Mouse (Mus musculus): Measurements from ENCODE around the gene Arhgap35.

The Arhgap35 gene

DNA sequence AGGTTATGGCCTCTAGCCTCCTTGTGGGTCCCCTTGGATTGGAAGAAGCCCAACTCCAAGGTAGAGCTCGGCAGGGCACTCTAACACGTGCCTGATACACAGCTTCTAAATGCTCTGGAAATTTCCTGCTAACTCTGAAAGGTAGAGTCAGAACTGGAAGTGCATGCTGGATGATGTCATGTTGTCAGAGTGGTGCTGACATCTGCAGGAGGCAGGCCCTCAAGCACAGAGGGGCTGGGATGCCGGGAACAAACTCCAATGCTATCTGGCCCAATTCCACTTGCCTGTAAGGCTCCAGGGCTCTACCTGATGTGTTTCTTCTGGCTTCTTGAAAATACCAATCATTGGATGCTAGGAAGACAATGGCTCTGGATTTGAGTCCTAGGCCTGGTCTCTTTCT is 89.3 kb downstream of the Arhgap35 start:
- DNase-seq (ENCODE audit: low spot score in 2 of 2) = peak; percentile 35 to 46

DNA sequence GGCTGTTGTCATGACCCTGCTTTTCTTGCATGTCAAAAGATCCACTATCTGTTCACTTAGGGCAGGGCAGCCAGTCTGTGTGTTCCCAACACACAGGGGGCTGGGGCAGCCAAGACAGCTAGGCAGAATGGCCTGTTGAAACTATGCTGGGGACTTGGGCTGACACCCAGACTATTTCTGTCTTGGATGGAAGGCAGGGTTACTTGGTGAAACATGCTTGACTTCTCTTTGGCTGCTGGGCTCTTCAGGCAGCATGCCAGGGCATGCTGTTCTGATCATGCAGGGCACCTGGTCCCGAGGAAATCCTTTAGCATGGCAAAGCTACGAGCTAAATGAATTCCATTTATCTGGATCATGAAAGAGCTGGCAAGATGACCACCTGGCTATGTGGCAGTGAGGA is 90.5 kb downstream of the Arhgap35 start:
- DNase-seq (ENCODE audit: low spot score in 2 of 2) = peak; percentile 56 to 69

DNA sequence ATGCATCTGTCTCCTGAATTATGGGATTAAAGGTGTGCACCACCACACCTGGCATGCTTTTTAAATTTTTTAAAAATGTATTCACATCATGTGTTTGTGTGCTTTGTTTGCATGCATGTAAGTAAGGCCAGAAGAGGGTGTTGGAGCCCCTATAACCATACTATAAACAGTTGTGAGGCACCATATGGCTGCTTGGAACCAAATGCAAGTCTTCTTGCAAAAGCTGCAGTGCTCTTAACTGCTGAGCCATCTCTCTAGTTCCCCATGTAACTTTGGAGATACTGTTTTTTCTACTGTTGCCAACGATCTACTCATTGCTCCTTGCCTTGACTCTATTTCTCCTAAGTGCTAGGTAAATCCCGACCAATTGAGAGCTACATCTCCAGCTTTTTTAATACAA is 95.5 kb downstream of the Arhgap35 start:
- DNase-seq (ENCODE audit: low spot score in 2 of 2) = no peak

DNA sequence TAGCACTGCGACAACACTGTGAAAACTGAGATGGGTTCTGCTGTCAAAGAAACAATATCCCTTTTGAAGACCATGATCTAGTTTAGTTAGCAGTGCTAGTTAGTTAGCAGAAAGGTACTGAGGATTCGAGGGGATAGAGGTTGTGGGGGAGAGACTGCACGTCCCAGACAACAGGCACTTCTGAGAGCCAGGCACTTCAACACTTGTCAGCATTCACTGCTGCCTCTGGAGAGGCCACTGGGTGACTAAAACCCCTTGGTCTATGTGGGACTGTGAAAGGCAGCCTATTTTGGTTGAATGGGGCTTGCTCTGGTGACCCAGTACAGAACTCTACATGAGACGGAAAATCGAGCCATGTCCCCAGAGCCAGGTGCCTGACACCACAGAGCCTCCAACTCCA is 97.6 kb downstream of the Arhgap35 start:
- DNase-seq (ENCODE audit: low spot score in 2 of 2) = no peak

DNA sequence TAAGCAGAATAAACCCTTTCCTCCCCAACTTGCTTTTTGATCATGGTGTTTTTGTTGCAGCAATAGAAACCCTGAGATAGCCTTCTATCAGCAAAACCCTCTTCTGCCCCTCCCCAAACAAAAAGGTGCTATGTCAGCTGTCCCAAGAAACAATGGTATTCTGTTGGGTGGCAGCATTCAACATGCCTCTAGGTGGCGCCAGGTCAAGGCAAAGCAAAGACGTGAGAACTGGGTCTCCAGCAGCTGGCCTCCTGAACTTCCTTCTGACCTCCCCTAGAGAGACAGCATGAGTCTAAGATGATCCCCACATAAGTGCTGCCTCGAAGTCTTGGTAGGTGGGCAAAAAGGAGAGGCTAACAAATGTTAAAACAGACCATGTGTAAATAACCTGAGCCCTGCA is 107.5 kb downstream of the Arhgap35 start:
- peak; percentile 43 to 68 for DNase-seq (ENCODE audit: low spot score in 2 of 2)

DNA sequence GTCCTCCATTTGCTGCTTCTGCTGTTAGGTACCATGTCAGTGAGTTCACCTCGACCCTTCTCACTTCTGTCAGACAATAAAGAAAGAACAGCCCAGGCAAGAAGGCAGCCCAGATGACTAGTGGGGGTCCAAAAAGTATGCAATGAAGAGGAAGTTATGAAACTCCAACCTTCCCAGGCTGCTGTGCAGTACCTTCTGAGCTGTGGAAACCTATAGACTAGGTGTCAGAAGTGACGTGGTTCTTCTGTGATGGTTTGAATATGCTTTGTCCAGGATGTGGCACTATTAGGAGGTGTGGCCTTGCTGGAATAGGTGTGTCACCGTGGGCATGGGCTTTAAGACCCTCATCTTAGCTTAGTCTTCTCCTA is 109.6 kb downstream of the Arhgap35 start:
- DNase-seq (ENCODE audit: low spot score in 2 of 2) = no peak

DNA sequence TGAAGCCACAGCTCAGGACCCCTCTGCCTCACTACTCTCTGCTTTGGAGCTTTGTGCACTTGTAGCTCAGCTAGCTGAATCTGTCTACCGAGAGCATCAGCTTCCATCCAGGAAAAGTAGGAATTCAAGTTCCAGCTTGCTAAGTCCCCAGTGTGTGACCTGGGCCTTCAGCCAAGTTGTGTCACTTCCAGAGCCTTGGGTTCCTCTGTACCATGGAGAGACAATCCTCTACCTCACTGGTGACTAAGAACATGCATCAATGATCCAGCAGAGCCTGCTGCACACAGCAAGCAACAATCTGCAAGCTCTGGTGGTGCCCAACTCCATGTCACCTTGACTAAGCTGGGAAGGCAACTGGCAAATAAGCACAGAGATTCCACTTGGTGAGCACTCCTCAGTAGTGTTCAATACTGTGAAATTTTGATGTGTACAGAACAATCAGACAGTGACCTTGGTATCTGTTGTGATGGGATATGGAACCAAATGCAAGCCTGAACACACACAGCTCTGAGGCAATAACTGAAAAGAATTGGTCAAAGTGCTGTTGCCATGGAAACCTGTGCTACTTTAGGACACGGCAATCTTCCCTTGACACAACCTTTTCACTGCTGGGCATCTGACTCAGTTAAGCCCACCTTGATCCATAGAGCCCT is 110.1 kb downstream of the Arhgap35 start:
- peak in 1 of 2 experiments; percentile 23 for DNase-seq (ENCODE audit: low spot score in 2 of 2)

DNA sequence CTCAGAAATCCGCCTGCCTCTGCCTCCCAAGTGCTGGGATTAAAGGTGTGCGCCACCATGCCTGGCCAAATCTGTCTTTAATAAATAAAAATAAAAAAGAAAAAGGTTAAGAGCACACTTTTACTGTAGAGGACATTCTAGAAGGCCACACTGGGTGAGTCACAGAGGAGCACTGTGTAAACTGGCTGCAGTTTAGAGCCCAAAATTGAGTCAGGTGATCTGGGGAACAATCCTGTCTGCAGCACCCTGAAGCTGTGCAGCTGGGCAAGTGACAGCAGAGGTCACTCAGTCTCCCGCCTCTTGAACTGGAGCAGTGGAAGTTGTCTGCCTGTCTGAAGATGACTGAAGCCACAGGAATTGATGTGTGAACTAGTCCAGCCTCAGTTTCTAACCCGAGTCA is 113.2 kb downstream of the Arhgap35 start:
- DNase-seq (ENCODE audit: low spot score in 2 of 2) = no peak

DNA sequence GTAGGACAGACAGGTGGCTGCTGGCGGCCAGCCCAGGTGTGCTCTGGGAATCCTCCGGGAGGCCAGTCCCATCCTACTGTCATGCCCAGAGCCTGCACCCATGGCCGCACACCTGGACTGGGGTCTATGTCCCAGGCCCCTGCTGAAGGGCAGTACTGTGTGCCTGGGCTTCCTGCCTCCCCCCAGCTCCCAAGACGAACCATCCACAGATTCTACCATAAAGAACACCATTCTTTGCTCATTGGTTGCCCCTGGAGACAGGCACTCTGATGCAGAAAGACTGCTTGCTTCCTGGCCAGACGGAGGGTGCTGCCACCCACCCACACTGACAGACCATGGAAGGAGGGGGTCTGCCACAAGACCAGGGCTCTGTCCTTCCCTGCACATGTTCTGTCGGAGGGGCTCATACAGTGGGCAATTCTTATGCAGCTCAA is 115.1 kb downstream of the Arhgap35 start:
- DNase-seq (ENCODE audit: low spot score in 2 of 2) = no peak

DNA sequence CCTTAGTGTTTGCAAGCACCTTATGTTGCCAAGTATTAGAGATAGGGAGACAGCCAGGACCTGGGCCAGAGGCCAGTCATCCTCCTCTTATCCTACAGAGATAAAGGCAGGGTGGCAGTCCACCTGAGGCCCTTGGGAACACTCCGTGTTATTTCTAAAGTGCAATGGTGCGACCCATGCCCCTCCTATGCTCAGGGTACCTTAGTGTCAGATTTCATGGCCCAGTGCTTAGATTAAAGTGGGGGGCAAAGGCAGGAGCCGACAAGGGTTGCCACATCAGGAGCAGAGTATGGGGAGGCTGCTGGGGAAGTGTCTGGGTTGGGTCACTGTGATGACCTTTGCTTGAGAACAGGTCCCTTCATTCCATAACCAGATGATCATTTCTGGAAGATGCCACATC is 118.5 kb downstream of the Arhgap35 start:
- DNase-seq (ENCODE audit: low spot score in 2 of 2) = no peak

DNA sequence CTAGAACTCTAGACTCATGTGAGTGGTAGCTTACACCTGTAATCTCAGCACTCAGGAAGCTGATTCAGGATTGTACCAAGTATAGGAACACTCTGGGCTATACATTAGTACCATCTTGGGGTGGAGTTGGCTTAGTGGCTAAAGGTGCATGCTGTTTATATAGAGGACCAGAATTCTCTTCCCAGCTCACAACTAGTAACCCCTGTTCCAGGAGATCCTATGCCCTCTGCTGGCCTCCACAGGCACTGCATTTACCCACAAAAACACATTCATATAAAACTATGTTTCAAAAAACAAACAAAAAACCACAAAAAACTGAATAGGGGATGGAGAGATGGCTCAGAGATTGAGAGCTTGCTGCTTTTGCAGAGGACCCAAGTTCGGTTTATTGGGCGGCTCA is 121.4 kb downstream of the Arhgap35 start:
- DNase-seq (ENCODE audit: low spot score in 2 of 2) = peak in 1 of 2 experiments; percentile 21

DNA sequence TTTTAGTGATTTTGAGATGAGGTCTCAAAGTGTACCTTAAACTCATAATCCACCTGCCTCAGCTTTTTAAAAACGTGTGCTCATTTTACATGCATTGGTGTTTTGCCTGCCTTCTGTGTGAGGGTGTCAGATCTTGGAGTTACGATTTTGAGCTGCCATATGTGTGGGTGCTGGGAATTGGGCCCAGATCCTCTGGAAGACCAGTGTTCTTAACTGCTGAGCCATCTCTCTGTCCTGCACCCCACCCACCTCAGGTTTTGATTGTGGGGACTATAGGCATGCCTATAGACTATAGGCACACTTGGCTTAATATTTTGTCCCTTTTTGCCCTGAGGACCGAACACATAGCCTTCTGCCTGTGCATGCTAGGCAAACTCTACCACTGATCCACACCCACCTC is 122.6 kb downstream of the Arhgap35 start:
- DNase-seq (ENCODE audit: low spot score in 2 of 2) = no peak

DNA sequence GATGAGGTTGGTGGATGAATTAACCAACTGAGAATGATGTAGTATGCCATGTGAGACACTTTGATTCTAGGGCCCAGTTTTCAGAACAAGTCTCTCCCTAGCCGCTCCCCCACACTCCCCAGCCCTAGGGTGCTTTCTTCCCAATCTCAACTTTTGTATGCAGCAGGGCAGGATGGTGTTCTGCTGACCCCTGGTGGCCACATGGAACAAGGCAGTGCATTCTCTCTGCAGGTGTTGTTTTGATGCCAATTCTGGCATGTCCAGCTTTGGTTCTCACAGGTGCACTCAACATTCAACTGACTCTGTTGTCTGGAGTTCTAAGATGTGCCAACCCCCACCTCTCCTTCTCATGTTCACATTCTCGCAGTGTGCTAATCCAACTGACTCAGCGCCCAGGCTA is 123.0 kb downstream of the Arhgap35 start:
- peak in 1 of 2 experiments; percentile 40 for DNase-seq (ENCODE audit: low spot score in 2 of 2)

DNA sequence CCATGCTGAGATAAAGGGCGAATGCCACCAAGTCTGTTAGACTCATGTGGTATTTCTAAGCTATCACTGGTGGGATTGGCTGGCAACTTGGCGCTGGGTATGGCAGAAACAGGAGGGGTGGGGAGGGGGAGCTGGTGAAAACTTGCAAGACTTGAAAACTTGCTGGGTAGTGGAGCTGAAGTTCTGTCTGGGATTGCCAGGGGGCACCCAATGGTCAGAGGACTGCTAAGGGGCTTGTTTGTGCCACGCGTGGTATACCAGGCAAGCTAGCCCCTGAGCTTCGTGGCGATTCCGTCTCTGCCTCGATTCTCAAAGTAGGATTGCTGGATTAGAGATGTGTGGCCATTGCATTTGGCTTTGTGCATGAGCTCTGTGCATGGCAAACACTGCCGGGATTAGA is 124.8 kb downstream of the Arhgap35 start:
- no peak for DNase-seq (ENCODE audit: low spot score in 2 of 2)

DNA sequence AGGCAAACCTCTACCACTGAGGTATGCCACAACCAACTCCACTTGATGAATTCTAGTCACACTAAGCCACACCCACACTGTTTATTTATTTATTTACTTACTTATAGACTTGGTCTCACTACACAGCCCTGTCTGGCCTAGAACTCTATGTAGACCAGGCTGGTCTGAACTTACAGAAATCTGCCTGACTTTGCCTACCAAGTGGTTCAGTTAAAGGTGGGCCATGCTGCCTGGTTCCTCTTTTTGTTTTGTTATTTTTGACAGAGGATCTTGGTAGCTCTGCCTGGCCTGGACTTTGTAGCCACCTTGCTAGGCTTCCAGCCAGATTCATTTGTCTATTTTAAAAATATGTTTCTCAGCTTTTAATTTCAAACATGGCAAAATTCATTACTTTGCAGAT is 126.0 kb downstream of the Arhgap35 start:
- no peak for DNase-seq (ENCODE audit: low spot score in 2 of 2)

DNA sequence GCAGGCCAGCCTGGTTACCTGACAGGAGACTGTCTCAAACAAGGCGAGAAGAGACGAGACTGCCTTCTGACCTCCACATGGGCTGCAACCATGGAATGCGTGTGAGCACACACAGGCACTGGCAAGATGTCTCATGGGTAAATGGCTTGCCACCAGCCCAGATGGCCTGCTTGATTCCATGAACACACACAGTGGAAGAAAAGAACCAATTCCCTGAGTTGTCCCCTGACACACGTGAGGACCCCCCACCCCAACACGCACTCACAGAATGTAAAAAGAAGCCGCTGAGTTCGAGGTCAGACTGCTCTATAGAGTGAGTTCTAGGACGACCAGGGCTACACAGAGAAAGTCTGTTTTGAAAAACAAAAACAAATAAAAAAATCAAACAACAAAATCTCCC is 137.2 kb downstream of the Arhgap35 start, which contains the start of gene Npas1:
Gene Npas1, minus strand, starts transcription at position 101 of the 400 bp plus-strand sequence.
- DNase-seq (ENCODE audit: low spot score in 2 of 2) = no peak

DNA sequence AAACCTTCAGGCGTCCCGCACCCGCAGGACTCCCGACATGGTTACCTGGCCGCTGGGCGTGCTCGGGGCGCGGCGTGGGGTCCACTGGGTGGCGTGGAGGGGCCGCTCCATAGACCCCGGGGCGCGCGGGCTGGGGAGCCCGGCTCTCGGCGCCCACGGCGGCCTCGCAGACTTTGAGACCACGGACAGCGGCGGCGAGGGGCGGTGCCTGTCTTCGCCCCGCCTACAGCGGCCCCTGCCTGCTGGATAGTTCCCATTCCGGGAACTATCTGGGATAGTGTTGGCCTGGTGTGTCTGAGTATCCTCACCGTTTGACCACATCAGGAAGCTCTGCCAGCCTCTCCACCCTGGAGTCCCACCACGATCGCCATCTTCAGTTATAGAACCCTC is 138.2 kb downstream of the Arhgap35 start:
- DNase-seq (ENCODE audit: low spot score in 2 of 2) = no peak

DNA sequence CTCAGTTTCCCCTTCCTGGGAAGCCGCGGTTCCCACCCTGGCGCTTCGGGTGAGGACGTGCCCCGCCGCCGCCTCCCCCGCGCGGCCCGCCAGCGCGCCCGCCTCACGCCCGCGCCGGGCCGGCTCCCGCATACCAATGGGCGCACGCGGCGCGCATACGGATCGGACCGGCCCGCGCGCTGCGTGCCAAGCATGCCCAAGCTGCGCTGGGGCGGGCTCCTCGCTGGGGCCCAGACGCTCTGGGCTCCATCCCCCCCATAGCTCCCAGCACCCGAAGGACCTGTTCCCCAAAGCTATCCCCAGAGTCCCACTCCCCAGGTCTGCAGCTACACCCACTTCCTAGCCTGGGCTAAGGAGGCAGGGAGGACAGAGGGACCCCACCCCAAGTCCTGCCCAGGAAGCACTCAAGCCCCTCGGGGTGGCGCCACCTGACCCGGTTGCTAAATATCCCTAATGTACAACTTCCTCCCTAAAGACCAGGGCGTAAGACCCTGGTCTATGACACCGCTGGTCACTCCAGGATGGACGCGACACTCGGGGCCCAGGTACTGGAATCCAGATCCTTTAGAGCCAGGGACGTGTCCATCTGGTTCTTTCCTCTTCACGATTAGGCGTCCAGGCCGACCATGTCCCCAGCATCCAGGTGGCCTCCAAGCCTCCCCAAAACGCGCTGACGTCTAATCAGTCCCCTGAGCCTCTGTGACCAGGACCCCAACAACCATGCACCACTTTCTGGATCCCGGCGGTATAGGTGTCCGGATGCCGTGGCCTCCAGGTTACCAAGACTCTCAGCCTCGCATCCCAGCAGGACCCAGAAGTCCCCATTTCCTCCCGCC is 138.8 kb downstream of the Arhgap35 start:
- DNase-seq (ENCODE audit: low spot score in 2 of 2) = no peak

DNA sequence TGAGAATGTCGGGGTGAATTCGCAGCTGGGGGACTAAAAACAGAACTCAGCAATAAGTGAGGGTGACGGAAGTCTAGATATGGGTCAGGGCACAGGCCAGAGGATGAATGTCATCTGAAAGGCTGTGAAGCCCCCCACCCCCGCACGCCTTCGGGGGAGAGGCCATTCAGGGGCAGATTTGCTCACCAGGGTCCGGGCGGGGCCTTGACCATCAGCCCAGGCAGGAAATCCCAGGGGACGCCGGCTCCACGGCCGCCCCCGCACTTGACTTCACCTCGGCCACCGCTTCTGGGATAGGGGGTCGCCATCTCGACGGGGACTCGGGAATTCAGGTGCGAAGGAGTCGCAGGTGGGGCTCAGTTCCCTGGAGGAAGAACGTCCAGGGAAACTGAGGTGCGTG is 139.5 kb downstream of the Arhgap35 start:
- no peak for DNase-seq (ENCODE audit: low spot score in 2 of 2)

DNA sequence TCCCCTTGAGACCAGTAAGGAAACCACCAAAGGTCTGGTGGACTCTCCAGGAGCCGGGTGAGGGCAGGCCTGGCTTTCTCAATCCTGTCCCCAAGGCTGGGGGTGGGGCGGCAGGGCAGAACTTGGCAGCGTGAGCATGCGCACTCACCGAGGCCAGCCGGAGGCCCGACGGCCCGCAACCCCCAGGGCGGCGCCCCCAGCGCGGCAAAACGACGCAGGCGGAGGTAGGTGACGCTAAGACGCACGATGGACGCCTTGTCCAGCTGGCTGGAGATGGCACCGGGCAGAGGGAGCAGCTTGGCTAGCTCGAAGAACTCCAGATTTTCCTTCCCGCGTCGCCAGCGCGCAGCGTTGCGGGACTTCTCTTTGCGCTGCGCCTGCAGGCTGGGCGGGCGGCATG is 140.3 kb downstream of the Arhgap35 start:
- DNase-seq (ENCODE audit: low spot score in 2 of 2) = no peak

DNA sequence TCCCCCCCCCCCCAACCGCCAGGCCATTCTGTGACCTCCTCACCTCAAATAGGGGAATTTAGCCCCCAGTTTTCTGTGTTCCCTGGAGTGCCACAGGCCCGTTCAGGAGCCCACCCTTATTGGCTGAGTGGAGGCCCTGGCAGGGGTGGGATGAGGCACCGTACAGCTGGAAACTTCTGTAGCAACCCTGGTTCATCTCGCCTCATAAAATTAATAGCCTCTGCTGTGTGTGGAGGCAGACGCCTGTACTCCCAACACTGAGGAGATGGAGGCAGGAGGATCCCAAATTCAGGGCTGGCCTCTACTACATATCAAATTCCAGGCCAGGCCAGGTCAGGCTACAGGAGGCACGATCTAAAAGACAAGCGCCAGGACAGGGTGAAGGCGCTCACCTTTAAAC is 140.9 kb downstream of the Arhgap35 start:
- no peak for DNase-seq (ENCODE audit: low spot score in 2 of 2)

DNA sequence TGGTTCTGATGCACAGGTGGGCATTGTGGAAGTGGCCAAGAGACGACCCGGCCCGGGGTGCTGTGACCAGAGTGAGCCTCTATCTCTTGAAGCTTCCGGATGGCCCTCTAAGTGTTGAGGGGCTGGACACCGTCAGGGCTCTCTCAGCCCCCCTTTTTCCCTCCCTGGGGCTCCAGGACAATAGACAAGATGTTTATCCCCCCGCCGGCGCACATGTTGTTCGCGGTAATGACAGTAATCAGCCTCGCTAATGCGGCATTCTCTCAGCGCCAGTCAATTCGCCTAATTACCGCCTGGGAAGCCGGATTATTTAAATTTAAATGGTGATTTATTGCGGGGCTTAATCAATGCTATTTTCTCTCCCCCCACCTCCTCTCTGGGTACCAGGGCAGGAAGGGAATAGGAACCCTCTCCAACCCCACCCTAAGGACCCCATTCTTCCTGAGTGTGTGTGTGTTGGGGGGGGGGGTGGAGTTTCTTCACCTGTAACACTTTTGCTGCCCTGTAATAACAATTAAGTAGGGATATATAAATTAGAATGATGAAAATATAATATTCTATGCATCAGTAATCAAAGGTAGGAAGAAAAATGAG is 142.6 kb downstream of the Arhgap35 start:
- DNase-seq (ENCODE audit: low spot score in 2 of 2) = no peak

DNA sequence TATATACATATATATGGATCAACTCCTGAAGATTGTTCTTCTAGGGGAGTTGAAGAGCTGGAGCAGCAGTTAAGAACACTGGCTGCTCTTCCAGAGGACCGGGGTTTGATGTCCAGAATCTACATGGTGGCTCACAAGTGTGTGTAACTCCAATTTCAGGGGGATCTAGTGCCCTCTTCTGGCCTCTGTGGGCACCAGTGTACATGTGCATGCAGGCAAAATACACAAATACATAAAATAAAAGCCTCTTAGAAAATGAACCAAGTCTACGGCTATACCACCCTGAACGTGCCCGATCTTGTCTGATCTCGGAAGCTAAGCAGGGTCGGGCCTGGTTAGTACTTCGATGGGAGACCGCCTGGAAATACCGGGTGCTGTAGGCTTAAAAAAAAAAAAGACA is 143.2 kb downstream of the Arhgap35 start:
- no peak for DNase-seq (ENCODE audit: low spot score in 2 of 2)
